Mouse (Mus musculus) MEL (cell line): ENCODE results near the gene Dap.

ENCODE experiments used
- CHD1 ChIP-seq: IDR thresholded peaks from 2 replicates; pipeline ENCODE4 v1.6.1; 2012; ENCODE audit warnings: low read depth, mild to moderate bottlenecking, inconsistent platforms, low read length, improper control_type of control experiment
- CTCF ChIP-seq, 3 experiments: IDR thresholded peaks in 2 of 3; conservative IDR thresholded peaks in 1 of 3; 2 replicates each; pipeline ENCODE4 v1.5.1; 2011 to 2012; ENCODE audit warnings: low read length in 3 of 3, low read depth in 2 of 3, mild to moderate bottlenecking in 2 of 3, improper control_type of control experiment in 1 of 3, inconsistent platforms in 1 of 3, mixed read lengths in 1 of 3, moderate library complexity in 1 of 3; ENCODE audit not compliant: control insufficient read depth in 1 of 3, insufficient read depth in 1 of 3, poor library complexity in 1 of 3, severe bottlenecking in 1 of 3
- MXI1 ChIP-seq: IDR thresholded peaks from 2 replicates; pipeline ENCODE4 v1.6.1; 2011; ENCODE audit warnings: mild to moderate bottlenecking, low read depth, low read length, improper control_type of control experiment
- MYB ChIP-seq: IDR thresholded peaks from 2 replicates; pipeline ENCODE4 v1.6.1; 2011; ENCODE audit warnings: mild to moderate bottlenecking, low read depth, low read length, improper control_type of control experiment
- POLR2A ChIP-seq, 2 experiments: IDR thresholded peaks; 2 replicates each; pipeline ENCODE4 v1.6.1; 2011 to 2012; ENCODE audit warnings: low read length in 2 of 2, mild to moderate bottlenecking in 2 of 2, control low read depth in 1 of 2, improper control_type of control experiment in 1 of 2, low read depth in 1 of 2, moderate library complexity in 1 of 2; ENCODE audit not compliant: control insufficient read depth in 1 of 2, insufficient read depth in 1 of 2, poor library complexity in 1 of 2
- USF2 ChIP-seq, 2 experiments: IDR thresholded peaks; 2 replicates each; pipeline ENCODE4 v1.6.1; 2011 to 2012; ENCODE audit warnings: improper control_type of control experiment in 2 of 2, low read length in 2 of 2, borderline replicate concordance in 1 of 2, inconsistent platforms in 1 of 2, low read depth in 1 of 2, mild to moderate bottlenecking in 1 of 2; ENCODE audit not compliant: insufficient read depth in 1 of 2

DNA sequence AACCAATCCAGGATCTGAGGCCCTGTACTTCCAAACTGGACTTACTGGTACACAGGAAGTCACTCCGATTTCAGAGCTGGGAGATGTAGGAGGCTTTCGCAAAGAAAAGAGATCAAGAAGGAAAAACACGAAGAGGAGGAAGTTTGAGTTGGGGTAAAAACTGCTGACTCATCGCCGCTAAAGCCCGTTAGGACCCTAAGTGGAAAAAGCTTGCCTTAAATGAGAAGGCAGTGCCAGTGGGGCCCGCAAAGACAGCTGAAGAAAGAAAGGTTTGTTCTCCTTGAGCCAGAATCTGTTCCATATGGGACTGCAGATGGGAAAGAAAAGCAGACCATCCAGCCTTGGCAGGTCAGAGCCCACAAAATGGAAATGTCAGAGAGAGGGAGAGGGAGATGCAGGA, 24.8 kb downstream of the Dap start:
- TF ChIP-seq CTCF (IDR thresholded peaks at IDR 0.05 in 2 of 3, conservative IDR thresholded peaks at IDR 0.05 in 1 of 3; ENCODE audit: control insufficient read depth in 1 of 3, insufficient read depth in 1 of 3, low read depth in 2 of 3, low read length in 3 of 3, poor library complexity in 1 of 3, severe bottlenecking in 1 of 3) (no peak), POLR2A (IDR thresholded peaks at IDR 0.05; ENCODE audit: control insufficient read depth in 1 of 2, insufficient read depth in 1 of 2, low read depth in 1 of 2, low read length in 2 of 2, poor library complexity in 1 of 2) (no peak), MXI1 (no peak), MYB (no peak), USF2 (IDR thresholded peaks at IDR 0.05; ENCODE audit: borderline replicate concordance in 1 of 2, insufficient read depth in 1 of 2, low read depth in 1 of 2, low read length in 2 of 2) (no peak), CHD1 (no peak)
